Mouse (Mus musculus) MEL (cell line): ENCODE measurements around the gene Cntn5. TPM values are rescaled to one million over a fixed set of nuclear protein-coding genes. Genes with fewer than 3 reads are reported as not detected.

ENCODE experiments used
- DNase-seq: peaks from one replicate; pipeline ENCODE4 v3.0.0; 2011; ENCODE audit warnings: low read depth, low spot score
- H3K27ac ChIP-seq: 2 replicates; pipeline ENCODE4 v1.5.1; 2012; ENCODE audit warnings: low read depth, mild to moderate bottlenecking, control low read depth, low read length, moderate library complexity; ENCODE audit not compliant: control insufficient read depth
- H3K27me3 ChIP-seq, 2 experiments: fragments of 150-350 bp in 1 of 2; sonication (generic) in 1 of 2; 2 replicates each; pipeline ENCODE4 v1.6.1; 2012; ENCODE audit warnings: low read length in 2 of 2, mild to moderate bottlenecking in 2 of 2, improper control_type of control experiment in 1 of 2, moderate library complexity in 1 of 2; ENCODE audit not compliant: insufficient read depth in 2 of 2, control insufficient read depth in 1 of 2
- H3K36me3 ChIP-seq, 2 experiments: 2 replicates each; pipeline ENCODE4 v1.6.1; 2012 to 2014; ENCODE audit warnings: low read length in 2 of 2, improper control_type of control experiment in 1 of 2, inconsistent platforms in 1 of 2, mild to moderate bottlenecking in 1 of 2; ENCODE audit not compliant: insufficient read depth in 2 of 2, control insufficient read depth in 1 of 2
- H3K4me1 ChIP-seq, 2 experiments: fragments of 150-350 bp in 1 of 2; sonication (generic) in 1 of 2; 2 replicates each; pipeline ENCODE4 v1.6.1; 2012; ENCODE audit warnings: low read length in 2 of 2, improper control_type of control experiment in 1 of 2, mild to moderate bottlenecking in 1 of 2; ENCODE audit not compliant: insufficient read depth in 2 of 2, control insufficient read depth in 1 of 2
- H3K4me3 ChIP-seq, 2 experiments: fragments of 150-350 bp in 1 of 2; sonication (generic) in 1 of 2; 2 replicates each; pipeline ENCODE4 v1.5.1; 2012; ENCODE audit warnings: low read depth in 2 of 2, low read length in 2 of 2, mild to moderate bottlenecking in 2 of 2, moderate library complexity in 2 of 2, control low read depth in 1 of 2, improper control_type of control experiment in 1 of 2; ENCODE audit not compliant: control insufficient read depth in 1 of 2, insufficient read depth in 1 of 2
- H3K79me2 ChIP-seq: 2 replicates; pipeline ENCODE4 v1.6.1; 2012; ENCODE audit warnings: mild to moderate bottlenecking, low read length, moderate library complexity; ENCODE audit not compliant: control insufficient read depth, poor library complexity, insufficient read depth
- H3K9ac ChIP-seq: 2 replicates; pipeline ENCODE4 v1.6.1; 2012; ENCODE audit warnings: low read depth, mild to moderate bottlenecking, control low read depth, low read length, moderate library complexity; ENCODE audit not compliant: control insufficient read depth, poor library complexity, severe bottlenecking
- H3K9me3 ChIP-seq: fragments of 150-350 bp; sonication (generic); replicated peaks from 2 replicates; pipeline ENCODE4 v1.6.1; 2012; ENCODE audit warnings: mild to moderate bottlenecking, low read length, improper control_type of control experiment, moderate library complexity; ENCODE audit not compliant: insufficient read depth
- BHLHE40 ChIP-seq: IDR thresholded peaks from 2 replicates; pipeline ENCODE4 v1.6.1; 2012; ENCODE audit warnings: low read depth, mild to moderate bottlenecking, inconsistent platforms, low read length, improper control_type of control experiment, borderline replicate concordance
- CHD1 ChIP-seq: IDR thresholded peaks from 2 replicates; pipeline ENCODE4 v1.6.1; 2012; ENCODE audit warnings: low read depth, mild to moderate bottlenecking, inconsistent platforms, low read length, improper control_type of control experiment
- E2F4 ChIP-seq: IDR thresholded peaks from 2 replicates; pipeline ENCODE4 v1.6.1; 2011; ENCODE audit warnings: low read depth, low read length, improper control_type of control experiment, borderline replicate concordance
- ELF1 ChIP-seq: IDR thresholded peaks from 2 replicates; pipeline ENCODE4 v1.6.1; 2014; ENCODE audit warnings: low read depth, mild to moderate bottlenecking, inconsistent platforms, low read length, improper control_type of control experiment, moderate library complexity
- GABPA ChIP-seq: IDR thresholded peaks from 2 replicates; pipeline ENCODE4 v1.6.1; 2012; ENCODE audit warnings: low read depth, mild to moderate bottlenecking, inconsistent platforms, low read length, improper control_type of control experiment, moderate library complexity
- GATA1 ChIP-seq: IDR thresholded peaks from 2 replicates; pipeline ENCODE4 v1.6.1; 2011; ENCODE audit warnings: low read depth, low read length, improper control_type of control experiment
- HCFC1 ChIP-seq: IDR thresholded peaks from 2 replicates; pipeline ENCODE4 v1.6.1; 2012; ENCODE audit warnings: low read depth, mild to moderate bottlenecking, inconsistent platforms, low read length, improper control_type of control experiment, moderate library complexity
- JUND ChIP-seq: IDR thresholded peaks from 2 replicates; pipeline ENCODE4 v1.6.1; 2011; ENCODE audit warnings: low read depth, mild to moderate bottlenecking, improper control_type of control experiment, low read length
- KAT2A ChIP-seq: conservative IDR thresholded peaks from 2 replicates; pipeline ENCODE4 v1.6.1; 2012; ENCODE audit warnings: low read depth, low read length, improper control_type of control experiment, inconsistent platforms
- MAFK ChIP-seq: IDR thresholded peaks from 2 replicates; pipeline ENCODE4 v1.6.1; 2011; ENCODE audit warnings: low read depth, mild to moderate bottlenecking, low read length, improper control_type of control experiment, borderline replicate concordance
- MAX ChIP-seq: IDR thresholded peaks from 2 replicates; pipeline ENCODE4 v1.6.1; 2011; ENCODE audit warnings: low read length, improper control_type of control experiment
- MAZ ChIP-seq: IDR thresholded peaks from 2 replicates; pipeline ENCODE4 v1.6.1; 2012; ENCODE audit warnings: low read depth, mild to moderate bottlenecking, inconsistent platforms, low read length, improper control_type of control experiment
- MEF2A ChIP-seq: IDR thresholded peaks from 2 replicates; pipeline ENCODE4 v1.6.1; 2014; ENCODE audit warnings: low read depth, mild to moderate bottlenecking, inconsistent platforms, low read length, improper control_type of control experiment; ENCODE audit not compliant: poor library complexity, insufficient replicate concordance, severe bottlenecking; ENCODE audit errors: extremely low read depth
- MXI1 ChIP-seq: IDR thresholded peaks from 2 replicates; pipeline ENCODE4 v1.6.1; 2011; ENCODE audit warnings: mild to moderate bottlenecking, low read depth, low read length, improper control_type of control experiment
- MYB ChIP-seq: IDR thresholded peaks from 2 replicates; pipeline ENCODE4 v1.6.1; 2011; ENCODE audit warnings: mild to moderate bottlenecking, low read depth, low read length, improper control_type of control experiment
- NELFE ChIP-seq: IDR thresholded peaks from 2 replicates; pipeline ENCODE4 v1.6.1; 2011; ENCODE audit warnings: low read depth, low read length, improper control_type of control experiment
- POLR2AphosphoS5 ChIP-seq: IDR thresholded peaks from 2 replicates; pipeline ENCODE4 v1.6.1; 2012; ENCODE audit warnings: low read depth, borderline replicate concordance, mild to moderate bottlenecking, inconsistent platforms, low read length, moderate library complexity, mixed read lengths
- SIN3A ChIP-seq: IDR thresholded peaks from 2 replicates; pipeline ENCODE4 v1.6.1; 2012; ENCODE audit warnings: low read length, improper control_type of control experiment, inconsistent platforms
- SMC3 ChIP-seq: IDR thresholded peaks from 2 replicates; pipeline ENCODE4 v1.6.1; 2011; ENCODE audit warnings: low read depth, low read length, improper control_type of control experiment
- TAL1 ChIP-seq: IDR thresholded peaks from 2 replicates; pipeline ENCODE4 v1.6.1; 2012; ENCODE audit warnings: mild to moderate bottlenecking, inconsistent platforms, low read length, moderate library complexity, mixed read lengths
- TBP ChIP-seq: IDR thresholded peaks from 2 replicates; pipeline ENCODE4 v1.8.0; 2011; ENCODE audit warnings: low read depth, low read length, improper control_type of control experiment
- TCF12 ChIP-seq: IDR thresholded peaks from 2 replicates; pipeline ENCODE4 v1.6.1; 2014; ENCODE audit warnings: low read depth, mild to moderate bottlenecking, inconsistent platforms, low read length, improper control_type of control experiment, moderate library complexity
- UBTF ChIP-seq: IDR thresholded peaks from 2 replicates; pipeline ENCODE4 v1.6.1; 2012; ENCODE audit warnings: low read depth, mild to moderate bottlenecking, inconsistent platforms, low read length, improper control_type of control experiment, moderate library complexity, borderline replicate concordance; ENCODE audit not compliant: insufficient read depth
- USF1 ChIP-seq: IDR thresholded peaks from 2 replicates; pipeline ENCODE4 v1.6.1; 2014; ENCODE audit warnings: low read depth, mild to moderate bottlenecking, inconsistent platforms, low read length, improper control_type of control experiment, moderate library complexity
- ZC3H11A ChIP-seq: IDR thresholded peaks from 2 replicates; pipeline ENCODE4 v1.6.1; 2012; ENCODE audit warnings: low read depth, mild to moderate bottlenecking, inconsistent platforms, low read length, improper control_type of control experiment
- ZKSCAN1 ChIP-seq: IDR thresholded peaks from 2 replicates; pipeline ENCODE4 v1.6.1; 2012; ENCODE audit warnings: low read depth, mild to moderate bottlenecking, inconsistent platforms, low read length, improper control_type of control experiment, moderate library complexity
- ZMIZ1 ChIP-seq: IDR thresholded peaks from 2 replicates; pipeline ENCODE4 v1.6.1; 2012; ENCODE audit warnings: low read depth, mild to moderate bottlenecking, inconsistent platforms, low read length, improper control_type of control experiment, moderate library complexity
- ZNF384 ChIP-seq: IDR thresholded peaks from 2 replicates; pipeline ENCODE4 v1.6.1; 2012; ENCODE audit warnings: low read depth, mild to moderate bottlenecking, inconsistent platforms, low read length, improper control_type of control experiment
- polyA plus RNA-seq, 2 experiments: library from polyadenylated mRNA; stranded (reverse) in 1 of 2; unstranded in 1 of 2; fragments of >175 nt in 1 of 2; fragments of >200 nt in 1 of 2; gene quantifications; 2 replicates each; pipeline versions ENCODE4 v1.2.1 to v1.2.4; 2012; ENCODE audit warnings: low replicate concordance in 2 of 2, low read depth in 1 of 2; ENCODE audit not compliant: insufficient read length in 2 of 2, insufficient read depth in 1 of 2, missing spikeins in 1 of 2
- total RNA-seq: library from RNA; depleted of rRNA; stranded (reverse); fragments of 300-350 nt; gene quantifications from 2 replicates; pipeline ENCODE4 v1.2.3, GENCODE M21; 2012

Gene Cntn5
- total and polyA plus RNA-seq, 3 experiments: not detected

DNA sequence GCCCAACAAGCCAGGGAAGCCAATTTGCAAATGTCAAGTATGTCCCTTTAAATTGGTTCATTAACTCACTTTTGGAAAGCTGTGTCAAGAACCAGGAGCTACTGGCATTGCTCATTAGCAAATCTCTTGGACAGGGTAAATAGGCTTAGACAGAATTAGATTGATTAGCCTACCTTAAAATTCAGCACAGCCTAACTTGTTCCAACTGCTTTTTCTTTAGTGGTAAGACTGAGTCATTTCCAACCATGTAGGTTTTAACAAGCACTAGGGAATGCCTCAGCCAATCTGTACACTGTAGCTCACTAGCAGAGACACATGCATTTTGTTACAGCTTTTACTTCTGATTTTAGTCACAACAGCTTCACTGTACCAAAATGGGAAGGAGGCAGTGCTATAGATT is 222.9 kb downstream of the Cntn5 start:
- Histone ChIP-seq H3K4me3 (no peak overlapping the region), H3K27me3 (no peaks in the 10 kb centered on the region; a peak in 1 of 4 replicates), H3K4me1 (no peaks in the 10 kb centered on the region), H3K9ac (no peak overlapping the region), H3K27ac (no peak overlapping the region), H3K9me3 (no peaks in the 10 kb centered on the region), H3K36me3 (no peaks in the 10 kb centered on the region), H3K79me2 (no peaks in the 10 kb centered on the region)
- no peak for DNase-seq
- TF ChIP-seq ZKSCAN1 (no peak), MXI1 (no peak), TBP (no peak), UBTF (no peak), CHD1 (no peak), ZMIZ1 (no peak), MAZ (no peak), POLR2AphosphoS5 (no peak), SIN3A (no peak), BHLHE40 (no peak), TAL1 (no peak), MEF2A (no peak), NELFE (no peak), MAFK (no peak), SMC3 (no peak), JUND (no peak), MYB (no peak), ELF1 (no peak)

DNA sequence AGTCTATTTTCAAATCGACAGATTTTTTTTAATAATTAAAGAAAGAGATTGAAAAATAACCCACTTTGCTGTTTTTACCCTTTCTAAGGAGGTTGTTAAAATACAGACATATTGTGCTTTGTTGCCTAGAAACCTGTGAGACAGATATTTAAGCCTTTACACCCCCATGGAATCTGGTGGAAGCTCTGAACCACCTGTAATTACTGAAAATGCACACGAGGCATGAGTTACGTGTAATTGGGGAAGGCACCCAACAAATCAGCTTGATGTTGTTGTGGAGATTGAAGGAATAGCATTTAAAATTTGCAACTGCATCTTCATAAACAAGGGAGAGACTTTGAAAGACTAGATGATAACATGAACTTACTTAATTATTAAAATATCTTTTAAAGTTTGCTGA is 223.4 kb downstream of the Cntn5 start:
- no peak for DNase-seq
- H3K27ac ChIP-seq: no peak overlapping the region
- H3K27me3 ChIP-seq: no peaks in the 10 kb centered on the region; a peak in 1 of 4 replicates
- no peaks in the 10 kb centered on the region for H3K9me3 ChIP-seq
- H3K36me3 ChIP-seq: no peaks in the 10 kb centered on the region
- H3K79me2 ChIP-seq: no peaks in the 10 kb centered on the region
- H3K9ac ChIP-seq: no peak overlapping the region
- TF ChIP-seq ZNF384 (no peak), GABPA (no peak), UBTF (no peak), MAX (no peak), E2F4 (no peak), SIN3A (no peak), KAT2A (no peak), MAZ (no peak), NELFE (no peak), MAFK (no peak), TCF12 (no peak), USF1 (no peak), GATA1 (no peak), HCFC1 (no peak), ZKSCAN1 (no peak), MEF2A (no peak), ZC3H11A (no peak), MYB (no peak)
- H3K4me1 ChIP-seq: no peaks in the 10 kb centered on the region
- no peak overlapping the region for H3K4me3 ChIP-seq
